Mouse (Mus musculus): ENCODE results near the gene AC141477.1.

The AC141477.1 gene

GRCm38 (mm10) chr10:76440281-76440680 lies at the start of gene AC141477.1:
Gene AC141477.1 (minus strand): TSS chr10:76440444.
- no peak for DNase-seq (ENCODE audit: low read depth, low spot score)

- DNase-seq (ENCODE audit: low read depth, low spot score) = no peak
Observed at GRCm38 (mm10) chr10:76489205-76489604, 49.0 kb upstream of the AC141477.1 start.

GRCm38 (mm10) chr10:76488265-76488664 lies 48.0 kb upstream of the AC141477.1 start:
- DNase-seq (ENCODE audit: low read depth, low spot score) = no peak

- no peak for DNase-seq (ENCODE audit: low read depth, low spot score)
Observed at GRCm38 (mm10) chr10:76486302-76486701, 46.1 kb upstream of the AC141477.1 start.

GRCm38 (mm10) chr10:76481480-76481879 lies 41.2 kb upstream of the AC141477.1 start:
- DNase-seq (ENCODE audit: low read depth, low spot score) = no peak

- no peak for DNase-seq (ENCODE audit: low read depth, low spot score)
Observed at GRCm38 (mm10) chr10:76480851-76481250, 40.6 kb upstream of the AC141477.1 start.

- DNase-seq (ENCODE audit: low read depth, low spot score) = no peak
Observed at GRCm38 (mm10) chr10:76473759-76474158, 33.5 kb upstream of the AC141477.1 start.

GRCm38 (mm10) chr10:76468203-76469162 lies 28.2 kb upstream of the AC141477.1 start, which contains the start of the genes Mcm3ap and Ybey:
Gene Mcm3ap (plus strand): TSS chr10:76468927.
Gene Ybey (minus strand): TSS chr10:76469114.
- peak; percentile 95 for DNase-seq (ENCODE audit: low read depth, low spot score)

- no peak for DNase-seq (ENCODE audit: low read depth, low spot score)
Observed at GRCm38 (mm10) chr10:76462721-76463120, 22.5 kb upstream of the AC141477.1 start.

GRCm38 (mm10) chr10:76462312-76462711 lies 22.1 kb upstream of the AC141477.1 start:
- DNase-seq (ENCODE audit: low read depth, low spot score) = no peak

GRCm38 (mm10) chr10:76461255-76461654 lies 21.0 kb upstream of the AC141477.1 start:
- DNase-seq (ENCODE audit: low read depth, low spot score) = no peak

- peak; percentile 57 for DNase-seq (ENCODE audit: low read depth, low spot score)
Observed at GRCm38 (mm10) chr10:76455289-76455688, 15.0 kb upstream of the AC141477.1 start.

GRCm38 (mm10) chr10:76448851-76449250 lies 8.6 kb upstream of the AC141477.1 start, which contains the start of gene 2610028H24Rik:
Gene 2610028H24Rik (plus strand): TSS chr10:76449081.
- DNase-seq (ENCODE audit: low read depth, low spot score) = no peak

- DNase-seq (ENCODE audit: low read depth, low spot score) = no peak
Observed at GRCm38 (mm10) chr10:76447406-76448229, 7.4 kb upstream of the AC141477.1 start.

- DNase-seq (ENCODE audit: low read depth, low spot score) = no peak
Observed at GRCm38 (mm10) chr10:76445996-76446681, 5.9 kb upstream of the AC141477.1 start.

GRCm38 (mm10) chr10:76442178-76443088 lies 2.2 kb upstream of the AC141477.1 start, which contains the start of gene Pcnt:
Gene Pcnt (minus strand): TSS chr10:76442786.
- DNase-seq (ENCODE audit: low read depth, low spot score) = peak; percentile 99

- DNase-seq (ENCODE audit: low read depth, low spot score) = no peak
Observed at GRCm38 (mm10) chr10:76439107-76439890, 945 bp downstream of the AC141477.1 start.

- no peak for DNase-seq (ENCODE audit: low read depth, low spot score)
Observed at GRCm38 (mm10) chr10:76433925-76434324, 6.3 kb downstream of the AC141477.1 start.

GRCm38 (mm10) chr10:76425674-76426073 lies 14.6 kb downstream of the AC141477.1 start:
- no peak for DNase-seq (ENCODE audit: low read depth, low spot score)

Data from mesoderm, embryonic 11.5 days (tissue).